In the genomic region with DNA sequence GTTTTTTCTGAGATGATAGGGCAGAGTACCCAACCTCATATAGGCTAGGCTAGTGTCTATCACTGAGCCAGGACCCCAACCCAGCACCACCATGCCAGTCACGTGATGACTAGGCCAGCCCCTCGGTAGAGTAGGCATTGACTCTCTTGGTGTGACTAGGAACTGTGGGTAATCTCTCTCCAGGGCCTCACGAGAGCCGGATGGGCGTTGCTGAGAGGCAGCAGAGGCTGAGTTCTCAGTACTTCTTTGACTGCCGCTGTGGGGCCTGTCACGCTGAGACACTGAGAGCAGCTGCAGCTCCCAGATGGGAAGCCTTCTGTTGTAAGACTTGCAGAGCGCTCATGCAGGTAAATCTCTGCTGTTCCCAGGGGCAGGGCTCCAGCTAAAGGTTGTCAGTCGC, we compare ENCODE assay signal across 15 mouse cellular contexts. TPM values are rescaled to one million over a fixed set of nuclear protein-coding genes. Genes with fewer than 3 reads are reported as not detected.
A peak's percentile ranks its signal among the peaks of the same experiment; 100 is the strongest.
DNase-seq lines count a peak whose midpoint lies in the region; ATAC-seq and TF ChIP-seq lines count a peak whose summit lies in the region.
"Had no signal": no experiment of that assay in that cellular context is flagged by ENCODE, and none has a peak within 500 bp of the region (broad histone marks: within the 10 kb centered on the region; RNA-seq: fewer than 3 reads in every experiment).

No protein-coding gene starts in this region.

- ATAC-seq in frontal cortex, adult (ENCODE audit: low TSS enrichment), result peak; percentile 27; the same call in 1 of the 2 replicates
- no peak for ATAC-seq in midbrain, postnatal 0 days (ENCODE audit: low FRiP score)
- ATAC-seq in midbrain, embryonic 16.5 days, result no peak
- no peak for ATAC-seq in intestine, embryonic 15.5 days

- no peaks in the 10 kb centered on the region for H3K9me3 ChIP-seq in midbrain, postnatal 0 days (ENCODE audit: low read length)
- no peaks in the 10 kb centered on the region for H3K9me3 ChIP-seq in midbrain, embryonic 16.5 days (replicated peaks; ENCODE audit: control insufficient read depth, low read length, poor library complexity, severe bottlenecking)
- no peaks in the 10 kb centered on the region for H3K9me3 ChIP-seq in ES-E14 (ENCODE audit: control insufficient read depth, insufficient read depth, low read depth, low read length)
- no peaks in the 10 kb centered on the region for H3K9me3 ChIP-seq in intestine, embryonic 15.5 days
- H3K9me3 ChIP-seq: limb, embryonic 15.5 days had no signal

- H3K4me2 ChIP-seq in midbrain, postnatal 0 days (ENCODE audit: low read depth, low read length, poor library complexity, severe bottlenecking), result no peak overlapping the region
- no peak overlapping the region for H3K4me2 ChIP-seq in midbrain, embryonic 16.5 days (ENCODE audit: low read length)
- H3K4me2 ChIP-seq in intestine, embryonic 15.5 days (replicated peaks), result no peak overlapping the region
- H3K4me2 ChIP-seq: limb, embryonic 15.5 days had no signal

- no peak overlapping the region for H3K4me3 ChIP-seq in midbrain, postnatal 0 days (ENCODE audit: low read depth, low read length)
- H3K4me3 ChIP-seq in midbrain, embryonic 16.5 days (ENCODE audit: low read depth, low read length), result no peak overlapping the region
- H3K4me3 ChIP-seq in ES-E14 (ENCODE audit: insufficient read depth in 1 of 2, low read depth in 1 of 2, low read length in 2 of 2, poor library complexity in 1 of 2, severe bottlenecking in 1 of 2), result peak overlapping the region; percentile 16 to 35; a peak in 3 of 4 replicates
- no peak overlapping the region for H3K4me3 ChIP-seq in intestine, embryonic 15.5 days (replicated peaks)
- H3K4me3 ChIP-seq: erythroblast, embryonic 14.5 days; limb, embryonic 15.5 days had no signal

- no peak for DNase-seq in frontal cortex, postnatal 25 days (ENCODE audit: low spot score in 2 of 2)
- peak; percentile 35 for DNase-seq in midbrain, postnatal 0 days (ENCODE audit: low spot score)
- DNase-seq in ES-E14 (ENCODE audit: low read depth, low spot score), result peak; percentile 68
- peak; percentile 17 to 50 for DNase-seq in cerebellum, postnatal 14 days
- DNase-seq in lung, postnatal 14 days, result no peak
- DNase-seq: heart, adult 18-20 months; heart, postnatal 4 days; kidney, adult 11 months; midbrain, embryonic 14.5 days; spleen, adult 18-20 months had no signal

- in situ Hi-C loops in ES-E14 (cut with MboI; ENCODE audit: low sequenced_read_pairs in 2 of 2, unreplicated experiment in 2 of 2), result no loop called here

- WGBS in midbrain, postnatal 0 days, result 52% methylated on average over 9 of the region's 9 CpGs
- 54% methylated on average over 9 of the region's 9 CpGs for WGBS in midbrain, embryonic 16.5 days
- WGBS in intestine, embryonic 15.5 days, result 72% methylated on average over 9 of the region's 9 CpGs

- no peak overlapping the region for H3K9ac ChIP-seq in midbrain, postnatal 0 days (replicated peaks; ENCODE audit: low read length, poor library complexity, severe bottlenecking)
- no peak overlapping the region for H3K9ac ChIP-seq in midbrain, embryonic 16.5 days (ENCODE audit: low read depth, low read length)
- peak overlapping the region; percentile 58 for H3K9ac ChIP-seq in ES-E14 (ENCODE audit: insufficient read depth, low read depth, low read length, poor library complexity, severe bottlenecking)
- H3K9ac ChIP-seq in intestine, embryonic 15.5 days, result no peak overlapping the region
- H3K9ac ChIP-seq: limb, embryonic 15.5 days had no signal

- H3K27ac ChIP-seq in midbrain, postnatal 0 days (ENCODE audit: low read depth, low read length), result no peak overlapping the region
- no peak overlapping the region for H3K27ac ChIP-seq in midbrain, embryonic 16.5 days (ENCODE audit: low read length)
- H3K27ac ChIP-seq in ES-E14 (ENCODE audit: insufficient read depth, low read depth, low read length, poor library complexity, severe bottlenecking), result no peak overlapping the region
- no peak overlapping the region for H3K27ac ChIP-seq in intestine, embryonic 15.5 days
- H3K27ac ChIP-seq: limb, embryonic 15.5 days had no signal

- no peaks in the 10 kb centered on the region for H3K36me3 ChIP-seq in midbrain, postnatal 0 days (ENCODE audit: insufficient read depth, low read length)
- no peaks in the 10 kb centered on the region for H3K36me3 ChIP-seq in midbrain, embryonic 16.5 days (ENCODE audit: control insufficient read depth, insufficient read depth, low read length)
- H3K36me3 ChIP-seq in ES-E14 (ENCODE audit: control insufficient read depth, insufficient read depth, low read length, poor library complexity, severe bottlenecking), result peaks cover 7% of the 10 kb centered on the region
- H3K36me3 ChIP-seq in intestine, embryonic 15.5 days, result no peaks in the 10 kb centered on the region

- H3K27me3 ChIP-seq in midbrain, postnatal 0 days (ENCODE audit: insufficient read depth, low read length), result no peaks in the 10 kb centered on the region
- H3K27me3 ChIP-seq in midbrain, embryonic 16.5 days (ENCODE audit: control insufficient read depth, insufficient read depth, low read depth, low read length), result no peaks in the 10 kb centered on the region
- no peaks in the 10 kb centered on the region for H3K27me3 ChIP-seq in intestine, embryonic 15.5 days (replicated peaks)
- H3K27me3 ChIP-seq: limb, embryonic 15.5 days had no signal

- no peaks in the 10 kb centered on the region for H3K4me1 ChIP-seq in midbrain, postnatal 0 days (ENCODE audit: insufficient read depth, low read length)
- peaks cover 8% of the 10 kb centered on the region for H3K4me1 ChIP-seq in midbrain, embryonic 16.5 days (ENCODE audit: control insufficient read depth, insufficient read depth, low read length)
- peaks cover 0 to 5% of the 10 kb centered on the region in 2 experiments; a peak in 1 of 4 replicates for H3K4me1 ChIP-seq in ES-E14 (ENCODE audit: control insufficient read depth in 2 of 2, insufficient read depth in 2 of 2, low read length in 2 of 2, poor library complexity in 1 of 2)
- 0 out of 2 replicates have a peak, but pooled peaks cover 2% of the 10 kb centered on the region for H3K4me1 ChIP-seq in intestine, embryonic 15.5 days (replicated peaks)
- H3K4me1 ChIP-seq: limb, embryonic 15.5 days had no signal

- no peak for TF ChIP-seq CTCF in midbrain, postnatal 0 days (IDR thresholded peaks at IDR 0.05)

TF ChIP-seq in ES-E14, 5 proteins besides CTCF, POLR2A, EP300 and RAD21:
- TF ChIP-seq CHD2 (IDR thresholded peaks at IDR 0.05; ENCODE audit: low read depth, low read length) (peak; percentile 88), ZC3H11A (IDR thresholded peaks at IDR 0.05; ENCODE audit: borderline replicate concordance, low read depth, low read length) (no peak)

RNA-seq across cellular contexts. Expression of gene Serpinf1, which starts 22.4 kb away (rescaled TPM):
- 50.6 and 92.0 TPM in 2 replicates for total RNA-seq in midbrain, postnatal 0 days (2014; rRNA removed)
- 34.3 and 44.6 TPM in 2 replicates for polyA plus RNA-seq in midbrain, postnatal 0 days (2015; fragmentation: Nextera tagmentation; extraction: Ambion mirVana)
- polyA plus RNA-seq in midbrain, embryonic 16.5 days (2015; fragmentation: Nextera tagmentation; extraction: Ambion mirVana), result 28.5 and 31.8 TPM in 2 replicates
- total RNA-seq in ES-E14 (2012; rRNA removed), result 20.3 and 24.7 TPM in 2 replicates
- 41.1 and 48.0 TPM in 2 replicates for polyA plus RNA-seq in intestine, embryonic 15.5 days (2015; fragmentation: Nextera tagmentation; extraction: Ambion mirVana)

RNA-seq across cellular contexts. Expression of gene Serpinf2, which starts 39.3 kb away (rescaled TPM):
- not detected in 2 replicates for total RNA-seq in midbrain, postnatal 0 days (2014; rRNA removed)
- 0.11 TPM in 1 of 2 replicates, not detected in the other for polyA plus RNA-seq in midbrain, postnatal 0 days (2015; fragmentation: Nextera tagmentation; extraction: Ambion mirVana)
- polyA plus RNA-seq in midbrain, embryonic 16.5 days (2015; fragmentation: Nextera tagmentation; extraction: Ambion mirVana), result not detected in 2 replicates
- total RNA-seq in ES-E14 (2012; rRNA removed), result 0.27 TPM in 1 of 2 replicates, not detected in the other
- 20.4 and 26.4 TPM in 2 replicates for polyA plus RNA-seq in intestine, embryonic 15.5 days (2015; fragmentation: Nextera tagmentation; extraction: Ambion mirVana)
- total RNA-seq: heart, adult 18-20 months had no signal
- polyA plus RNA-seq: midbrain, embryonic 14.5 days had no signal

RNA-seq across cellular contexts. Expression of gene Smyd4, which starts 51.9 kb away (rescaled TPM):
- total RNA-seq in midbrain, postnatal 0 days (2014; rRNA removed), result 11.0 and 16.7 TPM in 2 replicates
- polyA plus RNA-seq in midbrain, postnatal 0 days (2015; fragmentation: Nextera tagmentation; extraction: Ambion mirVana), result 15.2 and 16.8 TPM in 2 replicates
- polyA plus RNA-seq in midbrain, embryonic 16.5 days (2015; fragmentation: Nextera tagmentation; extraction: Ambion mirVana), result 17.3 TPM in 2 replicates
- total RNA-seq in ES-E14 (2012; rRNA removed), result 27.0 and 28.3 TPM in 2 replicates
- 9.2 and 9.3 TPM in 2 replicates for polyA plus RNA-seq in intestine, embryonic 15.5 days (2015; fragmentation: Nextera tagmentation; extraction: Ambion mirVana)

RNA-seq across cellular contexts. Expression of gene Rpa1, which starts 52.0 kb away (rescaled TPM):
- 35.9 and 47.6 TPM in 2 replicates for total RNA-seq in midbrain, postnatal 0 days (2014; rRNA removed)
- polyA plus RNA-seq in midbrain, postnatal 0 days (2015; fragmentation: Nextera tagmentation; extraction: Ambion mirVana), result 43.8 TPM in 2 replicates
- 50.6 and 50.7 TPM in 2 replicates for polyA plus RNA-seq in midbrain, embryonic 16.5 days (2015; fragmentation: Nextera tagmentation; extraction: Ambion mirVana)
- 193 and 317 TPM in 2 replicates for total RNA-seq in ES-E14 (2012; rRNA removed)
- 86.2 and 100 TPM in 2 replicates for polyA plus RNA-seq in intestine, embryonic 15.5 days (2015; fragmentation: Nextera tagmentation; extraction: Ambion mirVana)

RNA-seq across cellular contexts. Expression of gene Wdr81, which starts 54.4 kb away (rescaled TPM):
- total RNA-seq in midbrain, postnatal 0 days (2014; rRNA removed), result 17.4 and 29.7 TPM in 2 replicates
- 4.5 and 4.8 TPM in 2 replicates for polyA plus RNA-seq in midbrain, postnatal 0 days (2015; fragmentation: Nextera tagmentation; extraction: Ambion mirVana)
- 7.4 and 7.6 TPM in 2 replicates for polyA plus RNA-seq in midbrain, embryonic 16.5 days (2015; fragmentation: Nextera tagmentation; extraction: Ambion mirVana)
- 8.5 and 11.8 TPM in 2 replicates for total RNA-seq in ES-E14 (2012; rRNA removed)
- polyA plus RNA-seq in intestine, embryonic 15.5 days (2015; fragmentation: Nextera tagmentation; extraction: Ambion mirVana), result 6.1 and 7.0 TPM in 2 replicates

Comparison
In these comparisons a context has a peak if more than half of its experiments do, and no peak if none do; other contexts are left out.
1. DNase-seq: peak in midbrain, postnatal 0 days (single experiment), ES-E14 (single experiment) and cerebellum, postnatal 14 days (2 of 2); none in frontal cortex, postnatal 25 days (0 of 2) and lung, postnatal 14 days (single experiment).
2. H3K4me3 ChIP-seq: peak in ES-E14 (2 of 2); none in midbrain, postnatal 0 days (single experiment), midbrain, embryonic 16.5 days (single experiment) and intestine, embryonic 15.5 days (single experiment).
3. RNA of gene Serpinf2, which starts 39.3 kb away (polyA plus RNA-seq): 20.4 to 26.4 TPM in intestine, embryonic 15.5 days; 0.11 TPM in midbrain, postnatal 0 days and not detected in midbrain, embryonic 16.5 days; every median in the first group is over 10 times any median in the second.